Mouse (Mus musculus): ENCODE measurements around the gene Map3k19. TPM values are rescaled to one million over a fixed set of nuclear protein-coding genes. Genes with fewer than 3 reads are reported as not detected.

Gene Map3k19
- polyA plus RNA-seq, 1 experiment = 2.4 TPM

- H3K4me3 ChIP-seq (ENCODE audit: insufficient read depth, low read length) = no peak overlapping the region
- TF ChIP-seq POLR2A (IDR thresholded peaks at IDR 0.05; ENCODE audit: extremely low read depth, insufficient read depth, low read length) (no peak), CTCF (IDR thresholded peaks at IDR 0.05; ENCODE audit: extremely low read depth, insufficient read depth, low read length) (no peak)
- H3K27ac ChIP-seq (ENCODE audit: insufficient read depth, low read length) = no peak overlapping the region
- H3K4me1 ChIP-seq (ENCODE audit: control insufficient read depth, insufficient read depth, low read length) = no peaks in the 10 kb centered on the region
These were observed 4.3 kb upstream of the Map3k19 start for GRCm38 (mm10) chr1:127858945-127859648.

GRCm38 (mm10) chr1:127850075-127850610 lies 4.7 kb downstream of the Map3k19 start:
- H3K4me1 ChIP-seq (ENCODE audit: control insufficient read depth, insufficient read depth, low read length) = no peaks in the 10 kb centered on the region
- TF ChIP-seq POLR2A (IDR thresholded peaks at IDR 0.05; ENCODE audit: extremely low read depth, insufficient read depth, low read length) (no peak), CTCF (IDR thresholded peaks at IDR 0.05; ENCODE audit: extremely low read depth, insufficient read depth, low read length) (no peak)
- no peak overlapping the region for H3K4me3 ChIP-seq (ENCODE audit: insufficient read depth, low read length)
- H3K27ac ChIP-seq (ENCODE audit: insufficient read depth, low read length) = no peak overlapping the region

- Histone ChIP-seq H3K27ac (ENCODE audit: insufficient read depth, low read length) (no peak overlapping the region), H3K4me1 (ENCODE audit: control insufficient read depth, insufficient read depth, low read length) (no peaks in the 10 kb centered on the region), H3K4me3 (ENCODE audit: insufficient read depth, low read length) (no peak overlapping the region)
- no peak for TF ChIP-seq POLR2A (IDR thresholded peaks at IDR 0.05; ENCODE audit: extremely low read depth, insufficient read depth, low read length)
- TF ChIP-seq CTCF (IDR thresholded peaks at IDR 0.05; ENCODE audit: extremely low read depth, insufficient read depth, low read length) = no peak
These were observed 9.4 kb downstream of the Map3k19 start for GRCm38 (mm10) chr1:127845472-127845871.

GRCm38 (mm10) chr1:127838602-127839001 lies 16.2 kb downstream of the Map3k19 start:
- Histone ChIP-seq H3K4me1 (ENCODE audit: control insufficient read depth, insufficient read depth, low read length) (no peaks in the 10 kb centered on the region), H3K4me3 (ENCODE audit: insufficient read depth, low read length) (no peak overlapping the region), H3K27ac (ENCODE audit: insufficient read depth, low read length) (no peak overlapping the region)
- TF ChIP-seq CTCF (IDR thresholded peaks at IDR 0.05; ENCODE audit: extremely low read depth, insufficient read depth, low read length) (no peak), POLR2A (IDR thresholded peaks at IDR 0.05; ENCODE audit: extremely low read depth, insufficient read depth, low read length) (no peak)

- H3K4me3 ChIP-seq (ENCODE audit: insufficient read depth, low read length) = no peak overlapping the region
- TF ChIP-seq CTCF (IDR thresholded peaks at IDR 0.05; ENCODE audit: extremely low read depth, insufficient read depth, low read length) (no peak), POLR2A (IDR thresholded peaks at IDR 0.05; ENCODE audit: extremely low read depth, insufficient read depth, low read length) (no peak)
- H3K4me1 ChIP-seq (ENCODE audit: control insufficient read depth, insufficient read depth, low read length) = no peaks in the 10 kb centered on the region
- H3K27ac ChIP-seq (ENCODE audit: insufficient read depth, low read length) = no peak overlapping the region
These were observed 18.2 kb downstream of the Map3k19 start for GRCm38 (mm10) chr1:127836619-127837018.

- TF ChIP-seq CTCF (IDR thresholded peaks at IDR 0.05; ENCODE audit: extremely low read depth, insufficient read depth, low read length) (no peak), POLR2A (IDR thresholded peaks at IDR 0.05; ENCODE audit: extremely low read depth, insufficient read depth, low read length) (no peak)
- no peaks in the 10 kb centered on the region for H3K4me1 ChIP-seq (ENCODE audit: control insufficient read depth, insufficient read depth, low read length)
- H3K4me3 ChIP-seq (ENCODE audit: insufficient read depth, low read length) = no peak overlapping the region
- no peak overlapping the region for H3K27ac ChIP-seq (ENCODE audit: insufficient read depth, low read length)
These were observed 20.6 kb downstream of the Map3k19 start for GRCm38 (mm10) chr1:127834202-127834601.

- Histone ChIP-seq H3K4me1 (ENCODE audit: control insufficient read depth, insufficient read depth, low read length) (no peaks in the 10 kb centered on the region), H3K27ac (ENCODE audit: insufficient read depth, low read length) (no peak overlapping the region), H3K4me3 (ENCODE audit: insufficient read depth, low read length) (no peak overlapping the region)
- TF ChIP-seq POLR2A (IDR thresholded peaks at IDR 0.05; ENCODE audit: extremely low read depth, insufficient read depth, low read length) = no peak
- no peak for TF ChIP-seq CTCF (IDR thresholded peaks at IDR 0.05; ENCODE audit: extremely low read depth, insufficient read depth, low read length)
These were observed 21.1 kb downstream of the Map3k19 start for GRCm38 (mm10) chr1:127833714-127834113.

GRCm38 (mm10) chr1:127830215-127830921 lies 24.5 kb downstream of the Map3k19 start:
- Histone ChIP-seq H3K27ac (ENCODE audit: insufficient read depth, low read length) (no peak overlapping the region), H3K4me3 (ENCODE audit: insufficient read depth, low read length) (no peak overlapping the region), H3K4me1 (ENCODE audit: control insufficient read depth, insufficient read depth, low read length) (no peaks in the 10 kb centered on the region)
- TF ChIP-seq CTCF (IDR thresholded peaks at IDR 0.05; ENCODE audit: extremely low read depth, insufficient read depth, low read length) (no peak), POLR2A (IDR thresholded peaks at IDR 0.05; ENCODE audit: extremely low read depth, insufficient read depth, low read length) (no peak)

GRCm38 (mm10) chr1:127827325-127827724 lies 27.5 kb downstream of the Map3k19 start:
- Histone ChIP-seq H3K4me1 (ENCODE audit: control insufficient read depth, insufficient read depth, low read length) (no peaks in the 10 kb centered on the region), H3K4me3 (ENCODE audit: insufficient read depth, low read length) (no peak overlapping the region), H3K27ac (ENCODE audit: insufficient read depth, low read length) (no peak overlapping the region)
- TF ChIP-seq CTCF (IDR thresholded peaks at IDR 0.05; ENCODE audit: extremely low read depth, insufficient read depth, low read length) = no peak
- no peak for TF ChIP-seq POLR2A (IDR thresholded peaks at IDR 0.05; ENCODE audit: extremely low read depth, insufficient read depth, low read length)

GRCm38 (mm10) chr1:127816381-127816780 lies 38.5 kb downstream of the Map3k19 start:
- Histone ChIP-seq H3K27ac (ENCODE audit: insufficient read depth, low read length) (no peak overlapping the region), H3K4me3 (ENCODE audit: insufficient read depth, low read length) (no peak overlapping the region), H3K4me1 (ENCODE audit: control insufficient read depth, insufficient read depth, low read length) (no peaks in the 10 kb centered on the region)
- no peak for TF ChIP-seq POLR2A (IDR thresholded peaks at IDR 0.05; ENCODE audit: extremely low read depth, insufficient read depth, low read length)
- TF ChIP-seq CTCF (IDR thresholded peaks at IDR 0.05; ENCODE audit: extremely low read depth, insufficient read depth, low read length) = no peak

Data from cortical plate, adult 2 months (tissue).